Mouse (Mus musculus): ENCODE results near the gene Nme9.

Gene Nme9

DNA sequence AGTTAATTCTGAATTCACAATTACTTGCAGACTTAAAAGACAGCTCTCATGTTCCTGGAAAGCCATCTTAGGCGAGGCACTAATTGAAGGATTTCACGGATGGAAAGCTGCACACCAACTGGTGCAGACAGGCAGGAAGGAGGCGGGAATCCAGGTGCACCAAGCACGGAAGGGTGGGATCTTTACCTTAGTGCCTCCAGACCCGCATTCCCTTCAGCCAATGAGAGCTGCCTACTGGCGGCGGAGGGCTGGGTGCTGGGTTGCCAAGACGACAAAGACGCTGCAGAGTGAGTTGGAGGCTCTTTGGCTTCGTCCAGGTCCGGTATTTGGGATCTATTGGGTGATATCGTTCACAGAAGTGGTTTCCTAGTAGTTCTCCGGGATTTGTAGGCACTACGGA, at the start of gene Nme9:
Gene Nme9, plus strand, starts transcription at position 315 of the 400 bp plus-strand sequence.
- in situ Hi-C loops (cut with MboI; ENCODE audit: low sequenced_read_pairs): no loop called here

DNA sequence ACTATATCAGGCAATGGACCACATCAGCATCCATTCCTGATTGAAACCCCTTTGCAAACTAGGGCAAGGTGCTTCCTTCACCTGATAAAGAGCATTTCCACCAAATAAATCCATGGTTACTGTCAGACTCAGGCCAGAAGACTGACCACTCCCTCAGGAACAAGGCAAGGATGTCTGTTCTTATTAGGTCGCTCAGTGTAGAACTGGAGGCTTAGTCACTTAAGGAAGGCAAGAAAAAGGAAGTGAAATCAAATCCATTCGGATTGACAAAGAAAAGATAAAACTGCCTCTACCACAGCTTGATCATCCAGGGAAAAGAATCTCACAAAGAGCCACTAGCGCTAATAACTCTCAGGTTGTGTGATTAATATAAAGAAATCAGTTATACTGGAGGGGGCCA, 42.0 kb upstream of the Nme9 start:
- in situ Hi-C loops (cut with MboI; ENCODE audit: low sequenced_read_pairs): no loop called here

DNA sequence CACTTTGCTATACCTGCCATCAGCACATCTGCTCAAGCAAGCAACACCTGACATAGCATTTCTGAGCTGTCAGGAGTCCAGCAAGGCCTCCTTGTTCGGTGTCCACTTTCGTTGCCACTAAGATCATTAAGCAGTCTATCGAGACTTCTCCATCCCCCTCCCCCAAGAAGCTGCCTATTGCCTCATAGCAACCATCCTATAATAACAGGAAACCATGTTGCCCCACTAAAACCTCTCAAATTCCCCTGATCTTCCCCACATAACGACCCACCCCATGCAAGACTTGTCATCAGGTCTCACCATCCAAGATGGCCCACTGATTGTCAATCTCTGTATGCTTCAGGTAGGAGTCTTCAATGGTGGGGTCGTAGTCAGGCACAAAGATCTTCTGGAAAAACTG, 40.2 kb upstream of the Nme9 start:
- in situ Hi-C loops (cut with MboI; ENCODE audit: low sequenced_read_pairs): no loop called here

DNA sequence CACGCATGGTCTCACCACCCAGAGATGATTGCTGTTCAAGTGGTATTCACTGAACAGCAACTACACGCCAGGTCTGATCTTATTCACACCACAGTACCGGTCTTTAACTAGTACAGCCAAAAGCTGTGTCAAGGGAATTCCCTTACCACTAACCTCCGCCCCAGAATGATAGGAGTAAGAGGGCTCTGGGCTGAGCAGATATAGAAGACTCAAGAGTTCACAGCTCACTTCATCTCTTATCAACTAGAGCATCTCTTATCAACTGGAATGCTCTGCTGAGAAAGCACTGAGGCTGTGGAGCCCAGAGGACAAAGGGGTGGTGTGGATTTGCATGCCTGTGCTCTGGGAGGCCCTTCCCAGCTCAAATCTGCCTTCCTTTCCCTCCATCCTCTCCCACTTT, 39.5 kb upstream of the Nme9 start:
- in situ Hi-C loops (cut with MboI; ENCODE audit: low sequenced_read_pairs): no loop called here

DNA sequence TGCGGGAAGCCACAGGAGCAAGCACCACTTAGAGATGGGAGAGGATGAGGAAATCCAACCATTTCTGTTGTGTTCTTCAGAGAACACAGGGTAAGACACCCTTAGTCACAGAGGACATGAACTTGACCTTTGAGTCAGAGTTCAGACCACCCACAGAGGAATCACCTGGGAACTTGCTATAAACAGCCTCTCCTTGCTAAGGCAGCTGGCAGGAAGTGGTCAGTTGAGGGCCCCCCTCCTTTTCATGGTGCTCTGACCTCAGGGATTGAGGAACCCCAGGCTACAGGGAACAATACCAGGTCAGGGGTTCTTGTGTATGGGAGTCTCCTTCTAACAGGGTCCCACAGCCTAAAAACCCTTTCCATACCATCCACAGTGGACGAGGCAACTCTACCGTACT, 34.5 kb upstream of the Nme9 start:
- in situ Hi-C loops (cut with MboI; ENCODE audit: low sequenced_read_pairs): no loop called here

DNA sequence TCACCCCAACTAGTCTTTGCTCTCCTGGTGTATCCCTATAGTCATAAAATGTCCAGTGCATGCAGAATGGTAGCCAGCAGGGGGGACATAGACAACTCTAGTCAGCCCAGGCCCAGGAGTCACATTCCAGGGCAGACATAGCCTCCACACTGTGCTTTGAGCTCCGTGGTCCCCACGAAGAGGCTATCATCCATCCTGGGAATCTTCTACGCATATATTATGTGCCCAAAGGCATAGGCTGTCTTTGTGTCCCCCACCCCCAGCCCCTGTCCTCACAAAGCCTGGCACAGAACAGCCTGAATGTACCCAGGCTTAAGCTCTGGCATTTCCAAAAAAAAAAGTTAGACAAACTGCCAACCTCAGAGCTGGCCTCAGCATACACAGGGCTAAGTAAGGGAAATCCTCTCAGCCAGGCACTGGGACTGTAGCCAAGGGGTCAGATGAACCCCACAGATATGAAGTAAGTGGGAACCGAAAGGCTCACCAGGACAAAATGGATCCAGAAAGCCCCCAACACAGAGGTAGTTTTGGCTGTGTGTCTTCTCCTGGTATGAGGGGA, 33.9 kb upstream of the Nme9 start:
- in situ Hi-C loops (cut with MboI; ENCODE audit: low sequenced_read_pairs): no loop called here

DNA sequence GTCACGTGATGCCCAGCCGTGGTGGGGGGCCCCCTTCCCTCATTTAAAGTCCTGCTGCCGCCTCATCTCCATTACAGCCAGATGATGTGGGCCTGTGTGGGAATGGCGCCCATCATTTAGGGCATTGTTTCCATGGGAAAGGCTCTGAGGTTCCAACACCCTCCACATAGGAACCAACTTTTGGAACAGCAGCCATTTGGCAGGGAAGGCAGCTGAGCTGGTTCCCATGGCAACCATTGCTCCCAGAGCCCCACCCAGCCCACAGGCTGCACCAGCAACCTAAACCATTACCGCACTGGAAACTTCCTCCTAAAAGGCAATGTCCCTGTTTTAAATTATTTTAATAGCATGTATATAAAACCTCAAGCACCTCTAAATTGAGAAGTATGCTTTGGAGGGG, 32.9 kb upstream of the Nme9 start:
- in situ Hi-C loops (cut with MboI; ENCODE audit: low sequenced_read_pairs): no loop called here

DNA sequence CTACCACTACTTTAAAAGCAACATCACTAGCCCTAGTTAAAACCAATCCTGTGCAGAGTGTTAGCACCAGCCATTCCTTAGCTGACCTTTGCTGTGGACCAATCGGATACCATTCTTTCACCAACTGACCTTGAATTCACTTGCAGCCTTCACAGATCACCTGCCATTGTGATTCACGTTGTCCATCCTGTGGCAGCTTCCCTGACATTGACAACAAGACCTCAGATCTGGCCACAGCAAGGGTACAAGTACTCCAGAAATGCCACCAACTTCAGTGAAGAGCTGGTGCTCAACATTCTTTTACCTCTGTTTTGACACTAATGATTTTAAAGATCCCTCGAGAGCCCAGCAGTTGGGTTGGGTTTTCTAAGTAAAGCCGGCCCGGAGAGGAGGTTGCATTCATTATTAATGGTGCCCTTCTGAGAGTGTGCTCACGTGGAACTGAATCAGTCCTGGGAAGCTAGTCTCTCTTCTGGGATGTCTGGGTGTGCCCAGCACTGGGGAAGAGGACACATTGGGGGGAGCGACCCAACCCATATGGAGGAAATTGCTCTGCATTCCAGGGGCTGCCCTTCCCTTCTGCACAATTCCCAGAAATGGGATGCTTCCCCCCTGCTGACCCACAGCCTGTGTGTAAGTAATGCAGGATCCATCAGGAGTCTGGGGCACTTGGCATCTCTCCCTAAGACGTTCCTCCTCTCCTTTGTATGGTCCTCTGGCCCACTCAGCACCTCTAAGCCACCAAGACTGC, 31.1 kb upstream of the Nme9 start:
- in situ Hi-C loops (cut with MboI; ENCODE audit: low sequenced_read_pairs): no loop called here

DNA sequence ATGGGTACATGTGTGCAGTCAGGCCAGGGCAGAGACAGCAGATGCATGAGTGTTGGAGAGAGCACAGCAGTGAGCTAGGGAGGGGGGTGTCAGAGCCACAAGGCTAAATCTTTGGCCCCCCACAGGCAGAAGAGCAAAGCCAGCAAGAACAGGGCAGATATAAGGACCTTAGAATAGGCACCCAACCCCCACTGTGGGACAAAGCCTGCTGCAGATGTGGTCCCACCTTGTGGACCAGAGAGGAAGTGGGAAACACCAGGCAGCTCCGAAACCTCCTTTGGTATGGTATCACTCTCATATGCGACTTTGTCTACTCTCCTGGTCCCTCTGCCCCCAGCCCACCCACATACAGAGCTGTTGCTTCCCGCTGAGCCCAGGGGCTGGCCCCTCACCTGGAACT, 29.4 kb upstream of the Nme9 start:
- in situ Hi-C loops (cut with MboI; ENCODE audit: low sequenced_read_pairs): no loop called here

DNA sequence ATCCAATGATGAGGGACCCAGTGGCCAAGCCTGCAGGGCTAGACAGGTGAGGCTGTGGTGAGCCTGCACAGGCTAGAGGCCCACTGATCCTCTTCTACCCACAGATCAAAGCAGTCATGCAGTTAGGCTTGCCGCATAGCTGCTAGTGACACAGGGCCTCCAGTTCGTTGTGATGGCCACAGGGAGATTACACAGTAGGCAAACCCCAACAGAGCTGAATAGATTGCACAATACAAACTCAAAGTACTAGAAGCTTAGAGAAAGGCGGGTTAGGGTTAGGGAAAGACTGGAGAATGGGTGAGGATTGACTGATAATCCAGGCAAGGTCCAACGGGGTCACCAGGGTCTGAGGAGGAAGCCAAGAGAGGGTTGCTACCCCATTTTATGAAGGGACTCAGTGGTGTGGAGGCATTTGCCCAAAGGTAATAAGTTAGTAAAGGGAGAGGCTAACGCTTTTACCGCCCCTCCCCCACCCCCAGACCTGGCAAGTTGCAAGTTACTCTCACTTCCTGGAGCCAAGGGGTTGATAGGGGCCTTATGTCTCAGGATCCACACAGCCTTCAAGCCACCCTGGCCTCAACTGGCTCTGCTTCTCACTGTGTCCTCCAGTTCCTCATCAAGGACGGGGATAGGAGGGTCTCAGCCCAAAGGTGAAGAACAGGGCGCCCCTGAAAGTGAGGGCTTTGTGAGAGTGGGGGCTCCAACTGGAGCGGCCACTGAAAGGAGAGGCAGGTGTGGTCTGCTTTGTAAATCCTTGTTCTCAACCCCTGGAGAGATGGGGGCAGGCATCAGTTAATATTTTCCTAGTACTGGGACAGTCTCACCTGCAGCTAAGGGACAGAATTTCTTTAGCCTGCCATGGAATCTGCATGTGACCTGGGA, 27.3 kb upstream of the Nme9 start:
- in situ Hi-C loops (cut with MboI; ENCODE audit: low sequenced_read_pairs): no loop called here

DNA sequence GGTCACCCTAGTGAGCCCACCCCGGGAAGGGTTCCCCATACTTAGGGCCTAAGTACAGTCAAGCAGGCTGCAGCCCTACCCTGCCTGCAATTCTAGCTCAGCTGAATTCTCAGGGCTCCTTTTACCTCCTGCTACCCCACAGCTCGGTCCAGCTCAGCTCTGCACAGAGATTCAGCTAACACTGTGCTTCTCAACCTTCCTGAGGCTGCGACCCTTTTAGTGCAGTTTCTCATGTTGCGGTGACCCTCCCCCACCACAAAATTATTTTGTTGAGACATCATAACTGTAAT, 26.8 kb upstream of the Nme9 start:
- in situ Hi-C loops (cut with MboI; ENCODE audit: low sequenced_read_pairs): no loop called here

DNA sequence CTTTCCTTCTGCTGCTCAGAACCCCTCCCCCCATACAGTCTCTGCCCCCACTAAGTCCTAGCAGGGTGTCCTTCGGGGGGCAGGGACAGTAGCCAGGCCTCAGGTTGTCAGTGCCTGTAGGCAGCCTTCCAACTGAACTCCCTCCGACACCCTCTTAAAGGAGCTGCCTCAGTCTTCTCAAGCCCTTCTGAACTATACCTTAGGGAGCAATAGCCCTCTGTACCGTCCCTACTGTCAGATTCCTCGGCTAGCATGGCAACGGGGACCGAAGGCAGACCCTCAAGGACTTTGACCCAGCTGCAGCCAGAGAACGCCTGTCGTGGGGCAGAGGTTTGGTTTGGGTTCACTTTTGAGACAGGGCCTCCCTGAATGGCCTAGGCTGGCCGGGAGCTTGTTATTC, 26.0 kb upstream of the Nme9 start:
- in situ Hi-C loops (cut with MboI; ENCODE audit: low sequenced_read_pairs): no loop called here

DNA sequence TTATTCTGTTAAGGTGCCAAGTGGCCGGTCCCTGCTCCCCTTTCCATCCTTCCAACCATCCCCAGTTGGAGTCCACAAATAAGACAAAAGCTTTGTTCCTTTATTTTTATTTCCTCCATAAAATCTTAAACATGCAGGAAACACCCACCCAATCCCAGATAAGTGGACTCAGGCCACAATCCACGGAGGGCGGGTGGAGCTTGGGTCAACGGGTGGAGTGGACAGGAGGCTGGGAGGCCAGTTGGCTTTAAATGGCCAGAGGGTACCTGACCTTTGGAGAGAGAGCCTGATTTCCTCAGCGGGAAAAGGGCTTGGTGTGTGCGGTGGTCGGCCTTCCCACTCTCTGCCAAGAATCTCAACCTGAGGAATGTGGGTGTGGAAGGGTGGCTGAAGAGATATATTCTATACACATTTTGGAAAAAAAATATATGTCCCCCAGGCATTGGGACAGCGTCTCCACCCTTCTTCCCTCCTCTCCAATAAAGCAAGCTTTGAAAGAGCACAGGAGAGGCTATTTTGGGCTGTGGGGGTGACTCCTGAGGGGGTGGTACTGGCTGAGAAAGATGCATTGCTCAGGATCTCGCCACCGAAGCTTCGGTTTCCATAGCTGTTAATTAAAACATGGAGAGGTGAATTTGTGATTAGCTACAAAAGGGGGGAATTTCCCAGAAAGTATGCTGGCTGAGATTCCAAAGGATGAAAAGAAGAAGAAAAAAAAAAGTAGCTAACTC, 22.5 kb upstream of the Nme9 start:
- in situ Hi-C loops (cut with MboI; ENCODE audit: low sequenced_read_pairs): no loop called here

DNA sequence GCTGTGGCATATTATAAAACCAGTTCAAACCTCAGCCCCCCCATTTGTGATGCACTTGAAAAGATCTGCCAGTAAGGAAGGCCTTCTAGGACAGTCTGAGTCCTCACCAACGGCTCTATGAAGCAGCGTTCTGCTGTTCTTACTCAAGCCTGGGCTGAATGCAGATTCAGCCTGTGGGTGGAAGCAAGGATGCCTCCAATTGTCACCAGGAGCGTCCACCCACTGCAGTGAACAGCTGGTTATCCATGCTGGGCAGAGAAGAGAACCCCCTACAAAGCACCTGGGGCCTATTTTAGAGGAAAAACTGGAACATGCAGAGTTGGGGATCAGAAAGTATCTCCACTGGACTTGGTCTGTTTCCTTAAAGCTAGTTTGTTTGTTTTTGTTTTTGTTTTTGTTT, 21.4 kb upstream of the Nme9 start:
- in situ Hi-C loops (cut with MboI; ENCODE audit: low sequenced_read_pairs): no loop called here

DNA sequence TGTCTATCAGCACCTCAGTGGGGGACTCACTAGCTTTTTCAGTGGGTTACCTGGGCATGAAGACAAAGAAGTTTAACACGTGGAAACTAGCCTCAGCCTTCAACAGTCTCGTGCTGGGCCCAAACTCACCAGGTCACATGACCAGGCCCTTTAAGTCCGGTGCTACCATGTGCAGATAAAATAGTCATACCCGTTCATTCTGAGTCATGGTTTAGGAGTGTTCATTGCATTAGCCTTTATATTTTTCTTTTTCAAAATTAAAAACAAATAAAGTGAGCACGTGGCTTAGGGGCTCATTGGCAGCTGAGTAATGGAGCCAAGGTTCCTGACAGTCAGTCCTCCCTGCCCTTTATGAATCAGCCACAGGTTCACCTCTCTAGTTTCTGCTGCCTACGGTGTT, 20.5 kb upstream of the Nme9 start:
- in situ Hi-C loops (cut with MboI; ENCODE audit: low sequenced_read_pairs): no loop called here

DNA sequence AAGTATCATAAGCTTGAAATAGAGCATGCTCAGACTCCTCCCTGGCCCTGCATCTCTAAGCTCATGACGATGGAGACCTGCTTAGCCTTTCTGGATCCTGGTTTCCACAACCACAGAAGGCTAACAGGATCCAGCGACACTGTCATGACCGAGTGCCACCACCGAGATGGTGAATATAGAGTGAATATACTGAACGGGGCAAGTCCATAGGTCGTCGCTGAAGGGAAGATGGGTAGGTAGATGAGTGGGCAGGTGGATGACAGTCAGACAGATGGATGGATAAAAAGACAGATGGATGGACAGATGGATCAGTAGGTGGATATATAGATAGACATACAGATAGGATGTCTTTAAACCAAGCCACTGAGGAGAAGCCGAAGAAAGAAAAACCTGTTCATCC, 19.9 kb upstream of the Nme9 start:
- in situ Hi-C loops (cut with MboI; ENCODE audit: low sequenced_read_pairs): no loop called here

DNA sequence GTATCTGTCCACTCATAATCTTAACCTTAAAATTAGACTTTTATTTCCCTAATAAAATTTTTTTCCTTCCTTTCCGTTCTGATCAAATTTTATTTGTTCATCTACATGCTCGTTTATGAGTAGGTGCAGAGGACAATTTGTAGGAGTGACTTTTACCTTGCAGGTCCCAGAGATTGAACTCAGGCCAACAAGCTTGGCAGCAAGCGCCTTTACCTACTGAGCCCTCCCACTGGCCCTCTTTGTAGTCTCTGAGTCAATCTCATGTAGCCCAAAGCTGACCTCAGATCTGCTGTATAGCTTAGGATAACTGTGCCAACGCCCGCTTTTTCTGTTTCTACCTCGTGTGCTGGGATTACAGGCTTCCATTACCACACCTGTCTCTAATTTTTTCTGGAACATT, 19.3 kb upstream of the Nme9 start:
- in situ Hi-C loops (cut with MboI; ENCODE audit: low sequenced_read_pairs): no loop called here

DNA sequence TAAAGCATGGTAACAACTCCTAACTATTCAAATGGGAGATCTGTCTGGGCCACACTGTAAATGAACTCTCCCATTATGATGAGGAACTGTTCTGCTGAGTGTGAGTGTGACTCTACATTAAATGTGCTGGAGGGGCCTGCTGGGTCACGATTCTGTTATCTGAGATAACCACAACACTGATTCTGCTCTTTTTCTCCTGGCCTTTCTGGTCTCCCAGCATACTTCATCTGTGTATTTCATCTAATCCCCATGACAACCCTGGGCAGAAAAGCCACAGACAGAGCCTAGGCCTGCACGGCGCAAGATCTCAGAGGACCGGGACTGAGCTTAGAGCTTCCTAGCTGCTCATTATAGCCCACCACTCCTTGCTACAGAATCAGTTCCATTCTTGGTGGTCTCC, 18.8 kb upstream of the Nme9 start:
- in situ Hi-C loops (cut with MboI; ENCODE audit: low sequenced_read_pairs): no loop called here

DNA sequence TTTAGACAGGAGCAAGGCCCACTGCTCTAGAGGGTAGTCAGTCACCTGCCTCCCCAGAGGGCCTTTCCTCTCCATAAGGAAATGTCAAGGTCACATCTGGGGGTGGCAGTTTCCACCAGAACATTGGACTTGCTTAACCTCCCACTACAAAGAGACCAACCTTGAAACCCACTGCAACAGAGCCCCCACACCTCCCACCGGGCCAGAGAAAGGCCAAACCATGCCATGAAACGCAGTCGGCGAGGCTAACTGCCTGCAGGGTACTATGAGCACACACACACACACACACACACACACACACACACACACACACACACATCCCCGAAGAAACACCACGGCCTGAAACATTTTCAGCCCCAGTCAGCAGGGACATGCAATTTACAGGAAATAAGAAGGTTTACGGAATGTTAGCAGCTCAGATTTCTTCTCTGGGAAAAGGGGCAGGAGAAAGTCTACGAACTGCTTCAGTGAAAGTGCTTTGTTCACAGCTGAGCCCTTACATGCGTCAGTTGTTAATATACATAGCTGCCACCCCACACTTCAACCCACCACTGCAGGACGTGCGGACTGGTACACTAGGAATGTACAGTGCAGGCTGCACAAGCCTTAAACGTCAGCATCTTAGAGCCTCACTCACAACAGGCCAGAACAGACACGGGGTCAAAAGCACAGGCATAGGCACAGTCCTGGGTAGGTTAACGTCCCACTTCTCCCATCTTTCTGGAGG, 16.2 kb upstream of the Nme9 start:
- in situ Hi-C loops (cut with MboI; ENCODE audit: low sequenced_read_pairs): no loop called here

DNA sequence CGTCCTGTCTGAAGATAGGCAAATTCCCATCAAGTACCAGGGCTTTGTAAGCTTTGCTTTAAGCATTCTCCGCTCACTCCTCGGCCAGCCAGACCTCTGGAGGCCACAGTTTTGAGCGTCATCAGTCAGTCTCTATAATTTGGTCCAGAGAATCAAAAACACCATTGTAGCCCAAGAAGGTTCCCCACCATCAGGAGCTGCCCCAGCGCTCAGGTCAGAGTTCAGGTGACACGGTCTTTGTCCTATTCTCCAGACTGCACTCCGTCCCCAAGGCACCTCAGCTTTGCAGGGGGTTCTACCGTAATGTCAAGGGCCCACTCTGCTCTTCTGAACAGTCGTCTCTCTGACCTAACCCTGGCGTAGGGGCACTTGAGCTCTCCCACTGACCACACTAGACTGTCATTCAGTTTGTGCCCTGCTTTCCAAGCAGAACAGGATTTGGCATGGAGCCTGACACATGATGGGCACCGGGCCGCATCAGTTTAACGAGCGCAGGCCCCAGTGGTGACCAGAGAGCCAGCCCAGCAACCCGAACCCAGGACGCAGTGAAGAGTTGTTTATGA, 15.6 kb upstream of the Nme9 start:
- in situ Hi-C loops (cut with MboI; ENCODE audit: low sequenced_read_pairs): no loop called here
